Mouse (Mus musculus): ENCODE measurements around the gene Pus7l. TPM values are rescaled to one million over a fixed set of nuclear protein-coding genes. Genes with fewer than 3 reads are reported as not detected.

Gene Pus7l
- polyA plus RNA-seq, 1 experiment from 2014 or later: 8.7 TPM

DNA sequence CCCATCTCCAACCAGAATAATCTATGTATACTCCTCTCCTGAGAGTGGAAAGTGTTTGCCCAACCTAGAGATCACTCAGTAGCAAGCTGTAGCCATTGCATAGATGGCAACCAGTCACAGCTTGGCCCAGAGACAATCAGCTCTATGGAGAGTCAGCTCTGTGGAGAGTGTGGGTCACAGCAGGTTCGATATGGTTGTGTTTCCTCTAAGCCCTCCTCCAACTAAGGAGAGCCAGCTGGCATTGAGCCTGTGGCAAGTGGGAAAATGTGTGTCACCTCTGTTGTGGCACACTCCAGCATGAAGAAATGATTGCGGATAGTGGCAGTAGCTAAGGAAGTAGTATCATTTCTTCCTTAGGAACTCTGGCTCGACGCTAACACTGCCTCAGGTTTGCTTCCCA lies 28.2 kb upstream of the Pus7l start:
- 80% methylated on average over 4 of the region's 4 CpGs for WGBS
- no peak overlapping the region for H3K4me2 ChIP-seq (replicated peaks)

DNA sequence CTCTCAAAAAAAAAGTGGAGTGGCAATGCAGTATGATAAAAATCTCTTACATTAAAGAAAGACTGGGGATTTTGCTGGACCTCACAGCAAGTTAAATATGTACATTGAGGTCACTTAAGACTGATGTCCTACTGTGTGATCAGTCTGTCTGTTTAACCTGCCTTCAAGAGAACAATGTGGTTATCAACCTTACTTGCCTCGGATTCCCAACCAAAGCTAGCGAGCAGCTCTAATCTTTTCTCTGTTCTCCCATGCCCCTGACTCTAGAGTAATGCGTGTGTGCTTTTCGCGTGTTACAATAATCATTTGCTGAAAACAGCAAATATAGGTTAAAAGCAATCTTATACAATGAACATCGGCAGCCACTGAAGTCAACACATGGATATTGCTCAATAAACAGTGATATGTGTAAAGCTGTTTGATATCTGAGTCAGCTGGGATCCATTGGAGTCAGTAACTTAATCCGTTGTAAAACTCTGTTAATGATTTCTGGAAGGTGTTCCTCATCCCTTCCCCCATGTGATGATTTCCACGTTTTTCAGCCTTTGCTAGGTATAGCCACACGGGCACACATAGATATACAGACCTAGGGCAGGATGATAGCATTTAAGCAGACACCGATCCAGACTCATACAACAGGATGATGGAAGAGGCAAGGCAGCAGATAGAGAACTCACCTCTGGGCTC lies 25.3 kb upstream of the Pus7l start:
- H3K9me3 ChIP-seq: no peaks in the 10 kb centered on the region
- no peak overlapping the region for H3K4me3 ChIP-seq
- WGBS: 75% methylated on average over 10 of the region's 10 CpGs
- no peaks in the 10 kb centered on the region for H3K36me3 ChIP-seq
- no peak for ATAC-seq (ENCODE audit: low FRiP score, low read depth)
- no peaks in the 10 kb centered on the region for H3K27me3 ChIP-seq
- H3K4me2 ChIP-seq (replicated peaks): no peak overlapping the region
- H3K4me1 ChIP-seq: no peaks in the 10 kb centered on the region
- no peak overlapping the region for H3K27ac ChIP-seq
- no peak overlapping the region for H3K9ac ChIP-seq

More for the DNA sequence above, 28.2 kb upstream of the Pus7l start:
- Histone ChIP-seq H3K4me1 (no peaks in the 10 kb centered on the region), H3K4me3 (no peak overlapping the region), H3K27me3 (no peaks in the 10 kb centered on the region), H3K9ac (no peak overlapping the region), H3K9me3 (no peaks in the 10 kb centered on the region), H3K36me3 (no peaks in the 10 kb centered on the region), H3K27ac (no peak overlapping the region)
- ATAC-seq (ENCODE audit: low FRiP score, low read depth): no peak

DNA sequence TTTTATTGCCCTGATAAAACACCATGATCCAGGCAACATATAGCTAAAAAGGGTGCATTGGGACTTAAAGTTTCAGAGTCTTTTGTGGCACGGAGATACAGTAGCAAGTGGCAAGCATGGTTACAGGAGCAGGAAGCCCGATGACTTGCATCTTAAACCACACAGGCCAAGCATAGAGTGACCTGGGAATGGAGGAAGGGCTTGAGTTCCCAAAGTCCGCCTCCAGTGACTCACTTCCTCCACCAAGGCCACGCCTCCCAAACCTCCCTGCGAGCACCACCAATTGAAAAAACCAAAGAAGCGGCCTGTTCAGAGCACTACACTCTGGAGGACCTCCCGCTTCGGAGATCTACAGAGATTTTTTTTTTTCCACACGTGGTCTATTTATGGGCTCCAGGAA lies 22.5 kb upstream of the Pus7l start:
- H3K4me2 ChIP-seq (replicated peaks): no peak overlapping the region
- 84% methylated on average over 9 of the region's 9 CpGs for WGBS
- no peaks in the 10 kb centered on the region for H3K27me3 ChIP-seq
- ATAC-seq (ENCODE audit: low FRiP score, low read depth): no peak
- no peaks in the 10 kb centered on the region; the same call in 1 of the 2 replicates for H3K36me3 ChIP-seq
- no peak overlapping the region for H3K27ac ChIP-seq
- no peaks in the 10 kb centered on the region for H3K4me1 ChIP-seq
- no peaks in the 10 kb centered on the region for H3K9me3 ChIP-seq
- no peak overlapping the region for H3K4me3 ChIP-seq
- no peak overlapping the region for H3K9ac ChIP-seq

DNA sequence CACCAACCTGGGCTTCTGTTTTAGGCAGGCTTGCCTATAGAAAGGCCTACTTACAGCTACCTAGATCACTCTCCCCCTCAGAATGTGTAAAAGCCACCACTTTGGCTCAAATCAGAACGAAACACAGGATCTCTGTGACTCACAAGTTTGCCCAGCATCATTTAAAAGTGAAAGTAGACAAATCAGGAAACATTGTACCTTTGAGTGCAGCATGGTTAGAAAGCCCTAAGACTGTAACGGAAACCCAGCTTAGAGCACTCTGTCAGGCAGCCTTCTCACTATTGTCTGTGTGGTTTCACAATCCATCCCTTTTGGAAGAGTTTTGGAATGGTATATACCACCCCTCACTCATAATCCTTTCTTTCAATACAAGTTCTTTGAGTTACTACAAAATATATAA lies 21.6 kb upstream of the Pus7l start:
- Histone ChIP-seq H3K9ac (no peak overlapping the region), H3K4me2 (replicated peaks) (no peak overlapping the region), H3K36me3 (no peaks in the 10 kb centered on the region; the same call in 1 of the 2 replicates), H3K4me1 (no peaks in the 10 kb centered on the region), H3K27ac (no peak overlapping the region), H3K4me3 (no peak overlapping the region), H3K9me3 (no peaks in the 10 kb centered on the region), H3K27me3 (no peaks in the 10 kb centered on the region)
- 85% methylated on average over 2 of the region's 2 CpGs for WGBS
- ATAC-seq (ENCODE audit: low FRiP score, low read depth): no peak

DNA sequence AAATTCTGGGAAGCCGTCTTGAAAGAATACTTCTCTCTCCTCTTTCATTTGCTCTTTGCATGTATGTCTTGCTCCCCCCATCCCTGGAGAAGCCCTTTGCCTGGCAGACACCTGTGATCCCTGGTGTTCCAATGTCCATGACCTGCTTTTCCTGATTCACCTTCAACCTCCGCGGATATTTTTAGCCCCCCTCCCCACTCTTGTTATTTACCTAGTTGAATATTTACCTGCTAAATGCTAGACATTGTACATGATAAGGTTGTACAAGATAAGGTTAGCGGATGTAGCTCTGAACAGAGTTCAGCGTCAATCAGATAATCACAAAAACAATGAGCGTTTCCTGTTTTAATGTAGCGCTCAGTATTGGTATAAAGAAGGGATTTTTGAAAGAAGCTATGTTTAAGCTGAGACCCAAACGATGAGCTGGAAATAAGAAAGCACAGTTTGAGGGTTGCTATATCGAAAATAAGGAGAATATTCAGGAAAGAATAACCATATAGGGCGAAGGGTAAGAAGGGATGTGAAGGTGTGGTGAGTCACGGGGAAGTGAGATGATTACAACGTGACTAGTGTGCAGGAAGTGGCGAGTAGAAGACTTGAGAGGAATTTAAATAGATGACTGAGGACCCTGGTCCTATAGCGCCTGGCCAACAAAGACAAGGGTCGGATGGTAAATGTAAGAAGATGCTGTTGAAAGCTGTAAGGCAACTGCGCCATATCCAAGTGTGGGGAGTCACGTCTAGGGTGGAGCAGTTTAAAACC lies 15.7 kb upstream of the Pus7l start:
- H3K4me1 ChIP-seq: no peaks in the 10 kb centered on the region
- no peaks in the 10 kb centered on the region; the same call in 1 of the 2 replicates for H3K36me3 ChIP-seq
- no peak overlapping the region for H3K27ac ChIP-seq
- H3K27me3 ChIP-seq: no peaks in the 10 kb centered on the region
- H3K4me2 ChIP-seq (replicated peaks): no peak overlapping the region
- no peak for ATAC-seq (ENCODE audit: low FRiP score, low read depth)
- no peaks in the 10 kb centered on the region for H3K9me3 ChIP-seq
- H3K9ac ChIP-seq: no peak overlapping the region
- H3K4me3 ChIP-seq: no peak overlapping the region
- WGBS: 84% methylated on average over 17 of the region's 17 CpGs

DNA sequence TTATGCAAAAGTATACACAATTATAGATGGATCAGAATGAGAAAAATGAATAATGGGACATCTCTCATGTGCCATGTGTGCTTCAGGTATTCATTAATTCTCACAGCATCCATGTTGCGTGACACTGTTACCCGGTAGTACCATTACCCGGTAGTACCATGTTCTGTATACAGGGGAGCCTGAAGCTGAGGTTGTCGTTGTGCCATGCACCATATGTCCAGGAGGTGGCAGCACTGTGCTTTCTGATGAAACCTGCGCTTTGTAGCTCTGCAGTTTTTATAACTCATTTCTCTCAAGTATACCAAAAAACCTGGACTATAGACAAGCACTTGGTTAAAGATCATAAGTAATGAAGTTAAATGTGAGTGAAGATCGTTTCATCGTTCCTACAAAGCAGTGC lies 14.1 kb upstream of the Pus7l start:
- Histone ChIP-seq H3K27ac (no peak overlapping the region), H3K4me3 (no peak overlapping the region), H3K9ac (no peak overlapping the region), H3K4me2 (replicated peaks) (no peak overlapping the region), H3K4me1 (no peaks in the 10 kb centered on the region), H3K9me3 (no peaks in the 10 kb centered on the region), H3K36me3 (no peaks in the 10 kb centered on the region; the same call in 1 of the 2 replicates), H3K27me3 (no peaks in the 10 kb centered on the region)
- ATAC-seq (ENCODE audit: low FRiP score, low read depth): peak; percentile 61
- WGBS: 25% methylated on average over 7 of the region's 7 CpGs

DNA sequence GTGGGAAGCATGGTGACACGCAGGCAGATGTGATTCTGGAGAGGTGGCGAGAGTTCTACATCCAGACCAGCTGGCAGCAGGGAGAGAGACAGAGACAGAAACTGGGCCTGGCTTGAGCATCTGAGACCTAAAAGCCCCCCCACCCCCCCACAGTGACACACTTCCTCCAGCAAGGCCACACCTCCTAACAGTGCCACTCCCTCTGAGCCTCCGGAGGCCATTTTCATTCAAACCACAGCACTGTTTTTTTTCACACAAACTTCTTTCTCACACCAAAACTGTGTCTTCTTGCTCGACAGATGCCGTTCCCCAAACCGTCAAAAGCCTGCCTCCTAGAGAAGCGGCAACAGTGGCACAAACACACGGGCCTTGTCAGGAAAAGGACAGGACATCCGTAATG lies 10.2 kb upstream of the Pus7l start:
- no peak for ATAC-seq (ENCODE audit: low FRiP score, low read depth)
- H3K36me3 ChIP-seq: peaks cover 3% of the 10 kb centered on the region; the same call in 1 of the 2 replicates
- H3K9me3 ChIP-seq: peaks cover 15% of the 10 kb centered on the region
- H3K4me3 ChIP-seq: no peak overlapping the region
- H3K4me2 ChIP-seq (replicated peaks): no peak overlapping the region
- 93% methylated on average over 9 of the region's 9 CpGs for WGBS
- no peaks in the 10 kb centered on the region for H3K27me3 ChIP-seq
- no peak overlapping the region for H3K27ac ChIP-seq
- no peak overlapping the region for H3K9ac ChIP-seq
- no peaks in the 10 kb centered on the region for H3K4me1 ChIP-seq

DNA sequence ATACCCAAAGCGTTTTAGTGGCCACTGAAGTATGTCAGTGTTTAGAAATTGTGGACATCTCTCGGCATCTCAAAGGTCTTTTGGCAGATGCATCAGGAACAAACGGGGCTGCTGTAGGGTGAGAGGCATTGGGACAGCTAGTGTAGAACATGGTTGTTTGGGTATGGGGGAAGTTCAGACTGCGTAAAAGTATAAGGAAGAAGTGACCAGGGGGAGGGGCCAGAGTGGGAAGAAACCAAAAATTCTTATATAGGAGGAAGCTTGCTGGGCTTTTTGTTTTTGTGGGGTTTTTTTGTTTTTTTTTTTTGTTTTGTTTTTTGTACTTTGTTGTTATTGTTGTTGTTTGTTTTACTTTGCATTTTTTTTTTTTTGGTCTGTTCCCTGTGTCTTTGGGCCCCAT lies 1.5 kb upstream of the Pus7l start:
- peaks cover 4% of the 10 kb centered on the region for H3K9me3 ChIP-seq
- H3K9ac ChIP-seq: no peak overlapping the region
- 91% methylated on average over 4 of the region's 4 CpGs for WGBS
- H3K4me2 ChIP-seq (replicated peaks): no peak overlapping the region
- H3K4me3 ChIP-seq: no peak overlapping the region
- no peak for ATAC-seq (ENCODE audit: low FRiP score, low read depth)
- peaks cover 11% of the 10 kb centered on the region; the same call in 1 of the 2 replicates for H3K4me1 ChIP-seq
- H3K27ac ChIP-seq: no peak overlapping the region
- H3K36me3 ChIP-seq: peaks cover 3% of the 10 kb centered on the region; the same call in 1 of the 2 replicates
- H3K27me3 ChIP-seq: no peaks in the 10 kb centered on the region

DNA sequence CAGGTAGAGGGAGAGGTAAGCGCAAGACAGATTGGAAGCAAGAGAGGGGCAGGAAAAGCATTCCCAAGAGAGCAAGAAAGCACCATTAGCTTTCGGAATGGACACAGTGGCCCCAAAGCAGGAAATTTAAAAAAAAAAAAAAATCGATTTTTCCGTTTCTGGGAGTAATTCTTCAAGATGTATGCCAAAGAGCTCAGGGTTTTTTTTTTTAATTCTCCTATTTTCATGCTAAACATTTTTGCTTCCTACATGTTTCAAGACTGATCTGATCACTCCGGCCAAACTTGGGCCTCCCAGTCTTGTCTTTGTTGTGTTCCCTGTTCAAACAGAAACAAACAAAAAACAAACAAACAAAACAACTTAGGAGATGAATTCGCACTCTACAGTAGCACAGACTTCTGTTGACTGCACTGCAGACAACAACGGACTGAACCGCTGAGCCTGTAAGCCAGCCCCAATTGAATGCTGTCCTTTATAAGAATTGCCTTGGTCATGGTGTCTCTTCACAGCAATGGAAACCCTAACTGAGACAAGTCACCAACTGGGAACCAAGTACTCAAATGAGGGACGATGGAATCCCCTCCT lies 797 bp upstream of the Pus7l start:
- Histone ChIP-seq H3K9me3 (no peaks in the 10 kb centered on the region), H3K36me3 (no peaks in the 10 kb centered on the region), H3K4me2 (replicated peaks) (peak overlapping the region; percentile 82), H3K27me3 (no peaks in the 10 kb centered on the region), H3K9ac (peak overlapping the region; percentile 71), H3K4me1 (peaks cover 11% of the 10 kb centered on the region; the same call in 1 of the 2 replicates), H3K27ac (peak overlapping the region; percentile 59; the same call in 1 of the 2 replicates), H3K4me3 (peak overlapping the region; percentile 77)
- WGBS: 48% methylated on average over 9 of the region's 9 CpGs
- ATAC-seq (ENCODE audit: low FRiP score, low read depth): no peak

DNA sequence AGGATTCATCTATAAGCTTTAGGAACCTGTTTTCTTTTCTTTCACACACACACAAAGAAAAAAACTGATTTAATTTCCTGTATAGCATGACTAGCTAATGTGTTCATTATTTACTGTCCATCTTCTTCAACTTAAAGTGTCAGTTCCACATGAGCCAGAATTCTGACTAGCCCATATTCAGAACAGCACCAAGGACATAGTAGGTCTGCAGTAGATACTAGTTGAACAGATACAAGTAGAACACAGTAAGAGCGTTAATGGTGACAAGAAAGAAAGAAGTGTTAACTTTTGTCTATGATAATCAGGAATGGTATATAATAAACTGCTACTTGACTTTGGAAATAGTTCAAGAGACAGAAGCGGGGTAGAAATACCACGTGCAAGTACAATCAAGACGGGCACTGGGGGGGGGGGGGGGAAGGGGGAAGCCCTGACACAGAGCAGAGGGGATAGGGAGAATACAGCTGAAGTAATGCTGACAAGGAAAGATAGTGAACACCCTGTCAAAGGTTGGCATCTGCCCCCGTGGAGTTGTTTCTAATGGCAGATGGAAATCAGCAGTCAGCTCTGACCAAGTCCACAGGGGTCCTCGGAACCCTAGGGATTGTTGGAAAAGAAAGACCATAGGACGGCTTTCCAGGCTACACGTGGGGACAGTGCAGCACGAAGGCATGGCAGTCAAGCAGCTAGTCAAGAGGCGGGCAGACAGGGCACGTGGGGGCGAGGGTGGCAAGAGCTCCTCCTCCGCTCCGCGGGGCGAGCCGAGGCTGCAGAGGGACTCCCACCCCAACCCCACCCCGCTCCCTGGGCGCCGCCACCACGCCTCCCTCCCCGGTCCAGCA lies 559 bp downstream of the Pus7l start:
- H3K4me3 ChIP-seq: peak overlapping the region; percentile 77
- H3K9me3 ChIP-seq: no peaks in the 10 kb centered on the region
- H3K4me2 ChIP-seq (replicated peaks): peak overlapping the region; percentile 82
- ATAC-seq (ENCODE audit: low FRiP score, low read depth): peak; percentile 85
- no peaks in the 10 kb centered on the region for H3K27me3 ChIP-seq
- no peaks in the 10 kb centered on the region; the same call in 1 of the 2 replicates for H3K36me3 ChIP-seq
- no peak overlapping the region for H3K27ac ChIP-seq
- peaks cover 11% of the 10 kb centered on the region; the same call in 1 of the 2 replicates for H3K4me1 ChIP-seq
- peak overlapping the region; percentile 64 for H3K9ac ChIP-seq
- 18% methylated on average over 12 of the region's 22 CpGs for WGBS

DNA sequence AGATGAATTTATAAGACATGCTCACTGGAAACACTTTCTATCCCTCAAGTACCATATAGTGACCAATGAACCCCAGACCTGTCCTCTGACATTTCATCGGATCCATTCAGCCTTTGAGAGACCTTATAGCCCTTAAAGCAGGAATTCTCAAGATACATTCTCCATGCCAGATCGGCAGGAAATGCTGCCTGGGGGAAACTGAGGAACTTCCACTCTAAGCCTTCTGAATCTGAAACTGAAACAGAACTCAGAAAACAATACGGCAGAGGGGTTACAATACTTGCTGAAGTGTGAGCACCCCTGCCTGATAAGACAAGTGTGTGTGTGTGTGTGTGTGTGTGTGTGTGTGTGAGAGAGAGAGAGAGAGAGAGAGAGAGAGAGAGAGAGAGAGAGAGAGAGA lies 4.1 kb downstream of the Pus7l start:
- Histone ChIP-seq H3K27me3 (no peaks in the 10 kb centered on the region), H3K4me2 (replicated peaks) (no peak overlapping the region), H3K27ac (no peak overlapping the region), H3K36me3 (no peaks in the 10 kb centered on the region; the same call in 1 of the 2 replicates), H3K9ac (no peak overlapping the region), H3K4me3 (no peak overlapping the region), H3K4me1 (peaks cover 9% of the 10 kb centered on the region; the same call in 1 of the 2 replicates), H3K9me3 (no peaks in the 10 kb centered on the region)
- no peak for ATAC-seq (ENCODE audit: low FRiP score, low read depth)
- WGBS: 85% methylated on average over 3 of the region's 3 CpGs
